Mouse (Mus musculus) spleen, postnatal 10 days (tissue): ENCODE data around the gene Dusp1.

Experiments used
- DNase-seq, 2 experiments: peaks; one replicate each; pipeline ENCODE4 v3.0.0; 2021 to 2022; ENCODE audit warnings: low spot score in 2 of 2

Gene Dusp1

DNA sequence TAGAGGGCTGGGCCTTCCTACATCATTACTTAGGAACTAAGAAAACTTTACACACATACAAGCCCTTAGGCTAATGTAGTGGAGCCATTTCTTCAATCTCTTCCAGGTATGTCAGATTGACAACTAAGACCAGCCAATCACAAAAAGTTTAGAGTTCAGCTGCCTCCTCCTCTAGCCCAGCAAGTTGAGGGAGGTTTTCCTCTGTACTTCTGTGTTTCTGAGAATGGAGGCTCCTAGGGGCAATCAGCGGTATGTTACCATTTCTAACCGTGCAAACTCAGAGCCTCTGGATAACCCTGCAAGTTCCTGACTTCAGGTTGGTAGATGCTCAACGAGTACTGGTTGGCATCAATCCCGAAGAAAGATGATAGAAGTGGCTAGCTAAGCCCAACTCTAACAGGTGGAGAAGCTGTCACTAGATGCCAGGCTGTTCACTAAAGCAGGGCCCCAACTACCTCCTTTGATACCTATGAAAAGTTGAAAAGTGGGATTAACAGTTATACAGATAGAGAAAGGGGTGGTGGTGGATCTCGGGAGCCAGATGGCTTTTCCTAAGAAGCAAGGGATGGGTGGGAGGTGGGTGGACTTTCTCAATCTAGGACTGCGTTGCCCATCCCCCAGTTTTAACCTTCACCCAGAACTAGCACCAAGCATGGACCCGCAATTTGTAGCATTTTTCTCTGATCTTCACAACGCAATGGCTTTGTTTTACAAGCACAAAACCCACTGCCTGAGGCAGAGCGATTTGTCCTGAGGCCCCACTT lies 1.2 kb downstream of the Dusp1 start:
- DNase-seq: no peak

DNA sequence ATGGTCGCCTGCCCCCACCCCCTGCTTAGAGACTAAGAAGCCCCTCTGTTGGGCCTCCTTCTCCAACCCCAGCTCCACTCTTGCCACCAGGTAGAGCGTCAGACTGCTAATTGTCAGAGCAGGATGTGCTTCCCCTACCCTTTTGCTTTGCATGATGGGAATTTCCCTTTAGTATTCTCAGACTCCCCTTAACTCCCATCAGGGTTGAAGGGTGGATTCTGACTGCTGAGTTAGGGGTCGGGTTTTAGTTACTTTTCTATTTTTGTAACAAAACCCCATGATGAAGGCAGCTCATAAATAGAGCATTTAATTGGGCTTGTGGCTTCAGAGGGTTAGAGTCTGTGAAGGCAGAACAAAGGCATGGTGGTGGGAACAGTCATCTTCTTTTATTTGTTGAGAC lies 8.9 kb downstream of the Dusp1 start:
- DNase-seq: no peak

DNA sequence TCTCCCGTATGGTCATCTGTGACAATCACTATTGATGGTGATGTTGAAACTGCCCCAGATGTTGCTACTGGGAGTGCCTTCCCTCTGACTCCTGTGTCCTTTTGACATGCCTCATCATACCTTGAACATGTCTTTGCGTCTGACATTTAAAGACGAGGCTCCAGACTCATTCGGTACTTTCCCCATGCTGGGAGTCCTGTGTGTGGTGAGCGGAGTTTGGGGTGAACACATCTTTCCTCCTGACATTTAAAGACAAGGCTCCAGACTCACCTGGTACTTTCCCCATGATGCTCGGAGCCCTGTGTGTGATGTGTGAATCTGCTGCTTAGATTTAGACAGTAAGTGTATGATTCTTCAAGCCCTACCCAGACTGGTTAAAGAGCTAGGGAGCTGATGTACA lies 10.8 kb downstream of the Dusp1 start:
- no peak for DNase-seq

GRCm38 (mm10) chr17:26549148-26549809 lies 12.6 kb downstream of the Dusp1 start:
- DNase-seq: no peak

DNA sequence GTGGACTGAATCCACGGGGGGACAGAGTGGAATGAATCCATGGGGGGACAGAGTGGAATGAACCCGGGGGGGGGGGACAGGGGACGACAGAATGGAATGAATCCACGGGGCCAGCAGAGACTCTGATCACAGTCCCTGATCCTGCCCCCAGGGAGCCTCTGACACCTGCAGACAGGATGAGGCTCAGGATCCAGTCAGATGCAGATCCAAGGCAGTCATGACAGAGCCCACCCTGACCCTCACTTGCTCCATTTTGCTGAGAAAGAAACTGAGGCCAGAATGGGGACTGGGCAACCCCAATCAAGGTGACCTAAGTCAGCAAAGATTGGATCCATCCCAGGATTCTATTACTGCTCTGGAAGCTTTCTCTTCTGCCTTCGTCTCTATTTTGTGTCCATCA lies 13.4 kb downstream of the Dusp1 start:
- DNase-seq: no peak

DNA sequence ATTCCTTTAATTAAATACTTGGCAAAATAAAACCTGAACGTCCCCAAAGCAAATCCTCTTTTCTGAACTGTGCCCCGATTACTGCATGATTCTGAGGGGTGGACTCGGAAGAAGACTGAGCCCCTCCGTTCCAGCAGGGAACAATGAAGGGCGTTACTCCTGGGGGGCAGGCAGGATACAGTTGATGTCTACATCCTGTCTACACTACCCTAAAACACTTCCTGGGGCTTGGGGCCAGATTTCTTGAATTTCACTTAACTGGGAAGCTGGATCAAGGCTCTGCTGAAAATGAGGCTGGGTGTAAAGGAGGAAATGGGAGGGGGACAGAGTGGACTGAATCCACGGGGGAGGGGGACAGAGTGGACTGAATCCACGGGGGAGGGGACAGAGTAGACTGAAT lies 14.2 kb downstream of the Dusp1 start:
- DNase-seq: no peak

DNA sequence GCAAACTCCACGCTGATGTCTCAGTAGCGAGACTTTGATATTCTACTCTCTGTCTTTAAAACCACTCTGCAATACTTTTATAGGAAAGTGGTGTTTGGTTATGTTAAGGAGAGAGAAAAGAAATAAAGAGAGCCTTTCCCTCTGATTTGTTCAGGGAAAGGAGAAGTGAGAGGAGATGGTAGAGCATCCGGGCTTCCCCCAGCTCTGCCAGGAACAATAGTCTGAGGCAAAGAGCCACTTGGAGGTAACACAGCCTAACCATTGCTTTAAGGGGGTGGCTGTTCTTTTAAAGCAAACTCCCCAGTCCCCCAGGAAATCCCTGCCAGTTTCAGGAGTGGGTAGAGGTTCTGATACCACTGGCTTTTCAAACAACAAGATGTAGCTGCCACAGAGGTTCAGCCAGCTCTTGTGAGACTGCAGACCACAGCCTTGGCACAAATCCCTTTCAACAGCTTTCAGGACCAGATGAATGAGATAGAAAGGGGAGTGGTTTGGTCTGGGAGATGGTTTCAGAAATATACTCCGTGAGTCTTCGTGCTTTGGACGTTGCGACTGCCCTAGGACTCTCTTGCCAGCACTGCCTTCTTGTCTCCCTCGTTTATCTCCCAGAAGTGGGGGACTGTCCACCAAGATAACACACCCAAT lies 17.5 kb downstream of the Dusp1 start:
- no peak for DNase-seq

DNA sequence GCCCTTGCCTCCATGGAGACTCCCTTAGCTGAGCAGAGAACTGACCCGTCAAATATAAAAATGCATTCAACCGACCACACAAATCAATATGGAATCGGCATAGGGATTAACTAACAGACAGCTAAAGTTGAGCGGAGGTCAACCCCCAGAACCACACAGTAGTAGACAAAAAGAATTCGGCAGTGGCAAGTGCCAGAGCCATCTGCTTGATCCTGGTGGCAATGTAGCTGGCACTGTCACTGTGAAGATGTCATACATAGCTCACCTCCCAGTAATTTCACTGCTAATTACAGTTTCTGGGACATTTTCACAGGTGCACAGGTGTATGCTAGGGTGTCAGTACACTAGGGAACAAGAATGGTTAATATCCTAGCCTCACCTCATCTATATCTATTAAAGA lies 21.8 kb downstream of the Dusp1 start:
- DNase-seq: no peak

DNA sequence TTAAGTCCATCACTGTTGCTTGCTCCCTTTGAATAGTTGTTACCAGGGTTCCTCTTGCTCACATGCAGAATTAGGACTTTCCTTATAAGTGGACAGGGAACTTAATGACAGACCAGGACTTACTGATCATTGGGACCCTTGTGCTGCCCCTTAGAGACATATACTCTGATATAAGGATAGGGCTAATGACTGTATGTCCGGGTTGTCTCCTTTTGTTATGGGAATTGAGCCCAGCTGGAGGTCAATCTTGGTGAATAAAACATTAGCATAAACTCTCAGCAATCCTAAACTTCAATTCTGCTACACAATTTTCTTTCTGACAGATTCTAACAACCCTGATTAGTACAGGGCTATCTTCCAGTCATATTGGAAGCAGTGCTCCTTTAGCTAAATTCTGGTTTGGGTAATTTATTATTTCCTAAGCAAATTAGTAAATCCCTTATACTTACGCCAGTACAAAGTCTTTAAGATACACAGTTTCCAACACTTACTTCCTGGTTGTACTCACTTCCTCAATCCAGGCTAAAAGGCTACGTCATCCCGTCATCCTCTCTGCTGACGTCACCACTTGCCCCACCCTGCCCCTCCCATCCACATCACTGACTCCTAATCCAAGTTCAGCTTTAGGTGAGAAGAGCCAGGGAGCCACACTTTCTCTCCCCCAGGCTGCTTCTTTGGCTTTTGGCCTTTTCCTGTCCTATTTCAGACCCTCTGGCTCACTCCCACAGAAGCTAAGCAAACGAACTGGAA lies 24.0 kb downstream of the Dusp1 start:
- DNase-seq: peak in 1 of 2 experiments; percentile 51

DNA sequence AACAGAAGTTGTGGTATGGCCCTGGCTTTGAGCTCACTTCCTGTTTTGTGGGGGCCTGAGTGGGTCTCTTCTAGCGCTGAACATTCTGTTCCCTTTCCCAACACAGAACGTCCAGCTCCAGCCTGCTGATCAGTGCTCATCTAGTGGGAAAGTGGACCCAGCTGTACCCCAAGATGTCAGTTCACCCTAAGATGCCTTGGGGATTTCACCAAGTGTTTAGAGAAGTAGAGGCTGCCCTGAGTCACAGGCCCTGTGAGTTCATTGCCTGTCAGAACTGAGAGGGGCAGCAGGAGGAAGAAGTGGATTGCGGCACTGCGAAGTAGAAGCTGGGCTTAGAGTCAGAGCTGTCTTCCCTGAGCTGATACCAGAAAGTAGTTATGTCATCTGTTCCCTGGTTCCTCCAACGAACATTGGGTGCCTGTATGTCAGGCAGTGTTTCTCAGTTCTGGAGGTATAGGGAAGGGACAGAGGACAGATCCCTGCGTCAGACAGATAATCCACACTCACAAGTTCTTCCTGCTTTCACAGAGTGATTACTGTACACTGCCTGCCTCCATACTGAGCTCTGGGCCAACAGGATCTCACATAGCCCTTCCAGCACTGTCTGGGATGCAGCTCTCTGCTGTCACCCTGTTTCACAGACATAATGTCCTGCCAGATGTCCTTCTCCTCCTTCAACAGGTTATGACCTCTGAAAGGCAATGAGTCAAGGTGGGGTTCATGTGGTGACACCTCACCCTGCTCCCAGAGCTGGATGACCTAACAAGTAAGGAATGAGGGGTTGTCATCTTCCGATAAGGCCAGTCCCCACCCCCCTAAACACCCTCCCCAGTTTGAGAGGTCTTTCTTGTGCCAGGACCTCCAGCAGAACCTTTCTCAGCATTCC lies 26.4 kb downstream of the Dusp1 start:
- peak; percentile 38 to 45 for DNase-seq

- no peak for DNase-seq
These were observed 27.2 kb downstream of the Dusp1 start for GRCm38 (mm10) chr17:26534695-26535094.

- DNase-seq: no peak
These were observed 28.0 kb downstream of the Dusp1 start for GRCm38 (mm10) chr17:26533871-26534372.

DNA sequence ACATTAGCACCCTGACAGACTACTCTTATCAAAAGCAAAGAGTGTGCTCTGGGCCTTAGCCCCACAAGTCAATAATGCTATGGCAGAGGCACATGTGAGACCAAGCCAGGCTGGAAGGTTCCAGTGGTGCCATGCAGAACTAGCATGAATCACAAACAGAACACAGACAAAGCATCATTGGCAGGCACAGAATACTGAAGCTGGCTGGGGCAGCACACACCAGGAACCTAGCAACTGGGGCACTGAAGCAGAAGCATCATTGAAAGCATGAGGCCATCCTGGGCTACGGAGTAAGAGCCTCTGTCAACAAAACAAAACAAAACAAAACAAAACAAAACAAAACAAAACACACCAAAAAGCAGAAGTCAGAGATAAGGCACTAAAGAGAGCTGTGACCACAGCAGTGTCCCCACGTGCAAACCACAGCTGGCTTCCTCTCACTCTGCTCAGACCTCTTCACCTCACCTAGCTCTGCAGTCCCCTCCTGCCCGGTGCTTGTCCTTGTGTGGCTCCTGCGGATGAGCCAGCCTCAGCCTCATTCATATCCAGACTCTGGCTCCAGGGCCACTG lies 29.4 kb downstream of the Dusp1 start:
- peak in 1 of 2 experiments; percentile 52 for DNase-seq

DNA sequence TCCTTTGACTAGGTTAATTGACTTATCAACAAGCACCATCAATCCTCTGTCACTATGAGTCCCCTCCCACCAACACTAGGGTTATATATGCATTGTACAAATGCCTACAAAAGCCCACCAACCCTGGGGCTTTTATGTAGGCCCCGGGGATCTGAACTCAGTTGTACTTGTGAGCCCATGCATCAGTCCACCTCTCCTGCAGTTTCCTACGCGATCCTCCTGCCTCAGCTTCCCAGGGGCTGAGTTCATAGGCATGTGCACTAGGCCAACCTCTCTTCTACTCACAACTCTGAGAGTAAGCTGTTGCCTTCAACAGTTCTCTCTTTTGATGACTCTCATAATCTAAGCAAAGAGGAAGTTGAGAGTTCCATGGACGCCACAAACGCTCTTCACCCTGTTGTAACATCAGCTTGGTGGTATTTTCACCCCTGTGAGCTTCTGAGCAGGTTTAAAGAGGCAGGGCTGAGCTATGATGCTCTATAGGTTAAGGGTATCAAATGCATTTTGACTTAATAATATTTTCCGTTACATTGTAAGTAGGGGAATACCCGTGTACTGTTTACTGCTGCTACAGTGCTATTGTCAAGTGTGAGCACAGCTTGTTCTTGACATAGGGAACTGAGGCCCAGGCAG lies 30.4 kb downstream of the Dusp1 start:
- peak in 1 of 2 experiments; percentile 7 for DNase-seq

DNA sequence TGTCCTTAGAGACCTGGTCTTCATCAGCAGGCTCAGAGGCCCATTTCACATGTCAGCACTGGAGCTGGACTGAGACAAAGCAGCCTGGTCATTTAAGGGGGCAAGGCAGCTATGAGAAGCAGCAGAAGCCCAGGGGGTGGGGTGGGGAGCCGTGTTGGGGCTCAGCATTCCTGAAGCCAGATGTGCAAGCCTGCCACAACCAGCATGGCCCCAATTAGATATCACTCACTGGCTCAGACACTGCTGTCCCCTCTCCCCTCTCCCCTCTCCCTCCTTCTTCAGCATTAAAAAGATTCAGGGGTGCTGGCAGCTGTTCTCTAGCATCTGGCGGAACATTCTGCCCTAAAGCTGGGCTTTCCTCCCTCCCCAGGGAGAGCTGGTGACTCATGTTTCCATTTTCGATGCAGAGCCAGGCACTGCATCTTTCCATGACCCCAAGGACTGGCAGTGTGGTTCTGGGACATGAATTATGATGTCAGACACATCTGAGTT lies 31.3 kb downstream of the Dusp1 start:
- DNase-seq: no peak

GRCm38 (mm10) chr17:26529791-26530241 lies 32.1 kb downstream of the Dusp1 start:
- no peak for DNase-seq

DNA sequence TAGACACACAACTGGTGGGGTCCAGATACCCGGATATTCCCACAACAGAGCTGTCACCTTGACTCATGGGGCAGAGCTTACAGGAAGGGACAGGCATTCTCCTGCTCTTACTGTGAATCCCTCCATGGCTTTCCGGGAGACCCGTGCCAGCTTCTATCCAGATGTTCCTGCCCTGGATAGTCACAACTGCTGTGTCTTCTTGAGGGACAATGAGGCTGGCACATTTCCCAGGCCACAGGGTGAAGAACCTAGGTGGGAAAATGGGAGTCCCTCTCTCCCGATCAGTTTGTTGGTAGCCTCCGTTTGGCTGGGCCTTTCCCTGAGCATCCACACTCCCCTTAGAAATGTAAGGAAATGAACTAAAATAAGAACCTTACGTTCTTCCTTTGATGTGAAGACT lies 33.2 kb downstream of the Dusp1 start:
- DNase-seq: no peak

- DNase-seq: no peak
These were observed 34.6 kb downstream of the Dusp1 start for GRCm38 (mm10) chr17:26527291-26527690.

DNA sequence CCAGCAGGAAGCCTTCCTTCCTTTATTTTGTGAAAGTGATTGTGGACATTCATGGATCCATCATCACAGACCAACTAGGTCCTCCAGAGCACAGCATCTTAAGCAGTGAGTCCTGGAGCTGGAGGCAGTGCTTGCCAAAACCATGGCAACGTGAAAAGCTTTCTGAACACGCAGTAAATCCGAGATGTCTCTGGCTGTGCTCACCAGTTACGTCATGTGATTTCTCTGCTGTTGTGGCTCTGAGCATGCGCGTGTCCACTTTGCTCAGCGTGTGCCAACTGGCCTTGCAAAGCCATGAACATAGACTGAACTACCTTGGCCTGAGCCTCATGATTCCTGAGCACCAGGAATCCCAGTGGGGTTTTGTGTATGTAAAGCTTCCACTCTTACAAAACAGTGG lies 36.6 kb downstream of the Dusp1 start:
- DNase-seq: no peak

GRCm38 (mm10) chr17:26524801-26525200 lies 37.1 kb downstream of the Dusp1 start:
- no peak for DNase-seq
